Mouse (Mus musculus) neural tube, embryonic 14.5 days (tissue): Measurements from ENCODE around the gene C2cd2. TPM values are rescaled to one million over a fixed set of nuclear protein-coding genes. Genes with fewer than 3 reads are reported as not detected.

ENCODE experiments used
- ATAC-seq: fragments of 200-750 bp; cut with Nextera tagmentation; 2 replicates; pipeline ENCODE4 v1.8.0; 2017; ENCODE audit warnings: low read depth, mild to moderate bottlenecking, moderate TSS enrichment, moderate library complexity
- H3K27ac ChIP-seq: fragments of 300-500 bp; sonication (generic); 2 replicates; pipeline ENCODE4 v1.5.1; 2014; ENCODE audit warnings: low read depth, mild to moderate bottlenecking, control low read depth, low read length, moderate library complexity, mixed read lengths
- H3K27me3 ChIP-seq: fragments of 300-500 bp; sonication (generic); 2 replicates; pipeline ENCODE4 v1.6.1; 2014; ENCODE audit warnings: low read length; ENCODE audit not compliant: control insufficient read depth, insufficient read depth
- H3K36me3 ChIP-seq: fragments of 300-500 bp; sonication (generic); 2 replicates; pipeline ENCODE4 v1.6.1; 2014; ENCODE audit warnings: low read length, mixed read lengths; ENCODE audit not compliant: control insufficient read depth, insufficient read depth
- H3K4me1 ChIP-seq: fragments of 300-500 bp; sonication (generic); 2 replicates; pipeline ENCODE4 v1.6.1; 2014; ENCODE audit warnings: low read length; ENCODE audit not compliant: control insufficient read depth, insufficient read depth
- H3K4me2 ChIP-seq: fragments of 300-500 bp; sonication (generic); 2 replicates; pipeline ENCODE4 v1.6.1; 2014; ENCODE audit warnings: mild to moderate bottlenecking, low read depth, low read length, control low read depth
- H3K4me3 ChIP-seq: fragments of 300-500 bp; sonication (generic); 2 replicates; pipeline ENCODE4 v1.5.1; 2014; ENCODE audit warnings: low read depth, low read length, control low read depth, mixed read lengths
- H3K9ac ChIP-seq: fragments of 300-500 bp; sonication (generic); replicated peaks from 2 replicates; pipeline ENCODE4 v1.6.1; 2014; ENCODE audit warnings: low read depth, mild to moderate bottlenecking, control low read depth, low read length, mixed read lengths
- H3K9me3 ChIP-seq: fragments of 300-500 bp; sonication (generic); 2 replicates; pipeline ENCODE4 v1.6.1; 2016; ENCODE audit warnings: low read length; ENCODE audit not compliant: control insufficient read depth
- WGBS: fragments of 180-500 bp; shearing (Covaris S2); extraction: QIAGEN DNeasy Blood & Tissue Kit; methylation state at CpG from one replicate; pipeline ENCODE4 v1.1.7; 2014; 5-methylcytosine and 5-hydroxymethylcytosine counted together
- polyA plus RNA-seq: library from polyadenylated mRNA; unstranded; fragments of >200 nt; fragmentation: Nextera tagmentation; extraction: Ambion mirVana; gene quantifications from 2 replicates; pipeline ENCODE4 v1.2.1, GENCODE M21; 2014

The C2cd2 gene
- polyA plus RNA-seq, 1 experiment from 2014 or later = 15.0 TPM

DNA sequence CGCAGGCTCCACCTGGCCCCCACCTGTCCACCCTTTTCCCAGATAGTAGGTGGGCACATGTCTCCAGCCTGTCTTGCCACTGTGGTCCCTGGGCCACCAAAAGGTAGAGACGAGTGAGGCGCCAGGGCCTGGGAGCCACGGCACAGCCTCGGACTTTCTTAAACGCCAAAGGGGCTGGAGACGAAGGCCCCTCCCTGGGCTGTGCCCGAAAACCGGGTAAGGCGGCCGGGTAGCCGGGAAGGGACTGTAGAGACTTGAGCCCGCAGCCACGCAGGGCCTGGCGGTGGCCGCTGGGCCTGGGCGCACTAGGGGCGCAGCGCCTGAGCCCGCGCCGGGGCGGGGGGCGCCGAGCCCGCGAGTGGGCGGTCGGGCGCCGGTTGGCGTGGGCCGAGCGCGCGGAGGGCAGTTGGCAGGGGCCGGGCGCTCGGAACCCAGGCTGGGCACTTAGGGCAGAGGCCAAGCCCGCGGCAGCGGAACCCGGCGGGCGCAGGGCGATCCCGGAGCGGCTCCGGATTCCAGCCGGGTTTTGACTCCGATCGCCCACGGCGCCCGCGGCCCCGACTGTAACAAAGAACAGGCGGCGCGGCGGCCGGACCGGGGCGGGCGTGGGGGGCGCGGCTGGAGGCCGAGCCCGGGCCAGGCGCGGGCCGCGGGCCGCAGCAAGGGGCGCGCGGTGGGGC lies 111.2 kb downstream of the C2cd2 start:
- Histone ChIP-seq H3K4me2 (peak overlapping the region; percentile 63), H3K36me3 (no peaks in the 10 kb centered on the region), H3K9me3 (no peaks in the 10 kb centered on the region), H3K4me1 (peaks cover 6% of the 10 kb centered on the region; the same call in 1 of the 2 replicates), H3K27ac (peak overlapping the region; percentile 99), H3K4me3 (peak overlapping the region; percentile 48), H3K27me3 (no peaks in the 10 kb centered on the region), H3K9ac (peak overlapping the region; percentile 74)
- ATAC-seq = peak; percentile 92
- under 1% methylated on average over 45 of the region's 77 CpGs for WGBS

DNA sequence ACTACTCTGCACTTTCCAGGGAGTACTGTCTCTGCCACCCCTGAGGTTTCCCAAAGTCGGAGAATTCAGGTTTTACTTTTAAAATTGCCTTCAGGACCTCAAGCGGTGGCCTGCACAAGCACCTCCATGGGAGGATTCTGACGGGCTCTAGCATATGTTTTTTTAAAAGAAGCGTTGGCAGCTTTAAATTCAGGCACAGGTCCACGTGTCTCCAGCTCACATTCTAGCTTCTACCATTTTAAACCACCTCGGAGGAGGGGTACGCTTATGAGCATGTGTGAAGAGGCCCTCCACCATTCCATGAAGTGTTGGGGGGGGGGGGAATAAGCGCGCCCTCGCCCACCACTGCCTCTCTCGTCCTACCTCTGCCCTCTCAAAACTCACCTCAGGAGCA lies 111.7 kb downstream of the C2cd2 start:
- H3K4me2 ChIP-seq = peak overlapping the region; percentile 63
- no peaks in the 10 kb centered on the region for H3K9me3 ChIP-seq
- peak overlapping the region; percentile 48 for H3K4me3 ChIP-seq

DNA sequence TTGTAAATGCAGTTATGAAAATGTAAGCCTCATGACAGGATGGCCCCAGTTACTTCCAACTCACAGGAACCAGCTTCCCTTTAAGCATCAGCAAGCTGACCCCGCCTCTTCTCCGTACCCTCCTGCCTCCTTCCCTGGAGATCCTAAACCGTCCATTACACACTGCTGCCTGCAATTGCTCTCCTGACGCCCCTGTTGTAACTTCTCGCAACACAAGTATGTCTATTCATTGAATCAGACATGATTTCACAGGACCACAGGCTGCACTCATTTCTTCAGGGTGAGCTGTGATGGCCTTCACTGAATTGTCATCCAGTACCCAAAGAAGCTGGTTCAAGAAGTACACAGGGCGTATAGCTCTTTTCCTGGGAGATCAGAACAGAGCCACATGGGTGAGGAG lies 113.6 kb downstream of the C2cd2 start:
- no peak overlapping the region for H3K9ac ChIP-seq
- no peak overlapping the region for H3K4me2 ChIP-seq
- 72% methylated on average over 6 of the region's 6 CpGs for WGBS
- H3K4me3 ChIP-seq = no peak overlapping the region
- no peak overlapping the region for H3K27ac ChIP-seq
- H3K4me1 ChIP-seq = peaks cover 6% of the 10 kb centered on the region; the same call in 1 of the 2 replicates
- no peaks in the 10 kb centered on the region for H3K9me3 ChIP-seq
- no peak for ATAC-seq
- H3K36me3 ChIP-seq = no peaks in the 10 kb centered on the region
- H3K27me3 ChIP-seq = no peaks in the 10 kb centered on the region

More for the DNA sequence above, 111.7 kb downstream of the C2cd2 start:
- peak; percentile 61 for ATAC-seq
- peaks cover 6% of the 10 kb centered on the region; the same call in 1 of the 2 replicates for H3K4me1 ChIP-seq
- peak overlapping the region; percentile 74 for H3K9ac ChIP-seq
- peak overlapping the region; percentile 99 for H3K27ac ChIP-seq
- 1% methylated on average over 11 of the region's 11 CpGs for WGBS
- no peaks in the 10 kb centered on the region for H3K36me3 ChIP-seq
- no peaks in the 10 kb centered on the region for H3K27me3 ChIP-seq

DNA sequence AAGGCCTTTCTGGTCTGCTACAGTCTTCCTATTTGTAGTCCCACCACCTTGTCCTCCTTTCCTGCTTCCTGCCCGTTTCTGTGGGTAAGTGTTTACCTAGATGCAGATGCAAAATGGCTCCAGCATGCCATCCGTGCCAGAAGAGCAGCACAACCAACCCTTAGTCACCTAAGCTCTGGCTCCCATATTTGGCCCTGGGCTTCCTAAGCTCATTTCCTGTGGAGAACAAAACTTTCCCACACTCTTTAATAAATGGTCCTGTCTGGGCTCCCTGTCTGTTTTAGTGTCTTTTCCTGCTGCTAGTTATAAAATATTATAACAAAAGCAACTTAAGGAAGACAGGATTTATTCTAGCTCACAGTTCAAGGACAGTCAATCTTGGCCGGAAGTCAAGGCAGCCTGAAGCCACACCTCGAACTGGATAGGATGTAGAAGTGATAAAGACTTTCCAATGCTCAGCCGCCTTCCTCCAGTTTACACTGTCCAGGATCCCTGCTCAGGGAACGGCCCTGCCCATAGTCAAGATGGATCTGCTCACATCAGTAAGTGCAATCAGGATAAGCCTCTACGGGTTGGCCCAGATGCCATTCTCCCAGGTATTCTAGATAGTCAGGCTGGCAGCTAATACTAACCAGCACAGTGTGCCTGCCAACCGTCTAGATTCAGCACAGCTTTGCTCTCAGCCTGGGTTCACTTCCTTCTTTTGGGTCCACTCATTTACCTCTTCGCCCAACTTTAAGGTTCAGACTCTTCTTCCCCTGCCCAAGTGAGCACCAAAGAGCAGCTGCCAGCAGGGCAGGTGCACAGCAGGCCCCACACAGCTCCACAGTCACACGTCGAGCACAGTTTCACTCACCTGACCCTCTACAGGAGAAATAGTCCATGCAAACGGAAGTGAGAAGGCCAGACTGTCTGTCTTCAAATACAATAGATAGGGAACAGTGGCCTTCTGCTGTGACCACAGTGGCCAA lies 117.1 kb downstream of the C2cd2 start:
- no peak overlapping the region for H3K9ac ChIP-seq
- H3K27ac ChIP-seq = no peak overlapping the region
- no peak for ATAC-seq
- H3K4me2 ChIP-seq = no peak overlapping the region
- H3K36me3 ChIP-seq = no peaks in the 10 kb centered on the region
- peaks cover 4% of the 10 kb centered on the region; the same call in 1 of the 2 replicates for H3K4me1 ChIP-seq
- H3K4me3 ChIP-seq = no peak overlapping the region
- H3K27me3 ChIP-seq = no peaks in the 10 kb centered on the region
- no peaks in the 10 kb centered on the region for H3K9me3 ChIP-seq
- 85% methylated on average over 12 of the region's 12 CpGs for WGBS

DNA sequence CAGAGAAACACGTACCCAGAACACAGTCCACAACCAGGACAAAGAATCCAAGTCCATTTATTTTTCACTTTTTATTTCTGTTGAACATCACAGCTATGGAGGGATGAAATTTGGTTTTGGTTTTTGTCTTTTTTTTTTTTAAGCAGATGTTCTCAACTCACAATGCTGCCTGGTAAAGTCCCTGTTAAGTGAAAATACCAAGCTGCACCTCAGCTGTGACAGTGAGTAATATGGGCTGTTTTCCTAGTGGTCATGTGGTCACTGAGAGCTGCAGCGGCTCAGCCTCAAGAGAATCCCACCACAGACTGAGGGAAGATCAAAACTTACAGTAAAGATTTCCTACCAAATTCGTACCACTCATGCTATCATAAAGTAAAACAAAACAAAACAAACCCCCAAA lies 130.2 kb downstream of the C2cd2 start:
- Histone ChIP-seq H3K4me3 (no peak overlapping the region), H3K9ac (no peak overlapping the region), H3K27ac (no peak overlapping the region), H3K36me3 (peaks cover 36% of the 10 kb centered on the region), H3K27me3 (no peaks in the 10 kb centered on the region), H3K9me3 (no peaks in the 10 kb centered on the region), H3K4me1 (no peaks in the 10 kb centered on the region), H3K4me2 (no peak overlapping the region)
- WGBS = 93% methylated on average over 3 of the region's 3 CpGs
- ATAC-seq = no peak

DNA sequence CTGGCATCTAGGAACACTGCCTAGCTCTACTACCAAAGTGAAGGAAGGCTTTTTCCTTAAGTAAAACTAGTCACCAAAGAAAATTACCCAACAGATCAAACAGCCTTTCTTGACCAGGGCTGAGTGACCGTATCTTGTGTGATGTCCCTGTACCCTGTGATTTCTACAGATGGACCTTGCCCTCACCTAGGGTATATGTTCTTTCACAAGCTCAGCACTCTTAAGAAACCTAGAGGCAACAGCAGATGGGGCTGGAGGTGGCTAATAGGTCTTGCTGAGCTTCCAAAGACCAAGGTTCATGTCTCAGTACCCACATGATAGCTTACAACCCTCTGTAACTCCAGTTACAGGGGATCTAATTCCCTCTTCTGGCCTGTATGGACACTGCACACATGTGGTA lies 134.2 kb downstream of the C2cd2 start:
- no peak overlapping the region for H3K4me2 ChIP-seq
- H3K4me1 ChIP-seq = no peaks in the 10 kb centered on the region
- no peak for ATAC-seq
- no peak overlapping the region for H3K9ac ChIP-seq
- WGBS = 100% methylated on average over 1 of the region's 1 CpGs
- no peaks in the 10 kb centered on the region for H3K27me3 ChIP-seq
- peaks cover 20% of the 10 kb centered on the region for H3K36me3 ChIP-seq
- no peak overlapping the region for H3K27ac ChIP-seq
- H3K9me3 ChIP-seq = no peaks in the 10 kb centered on the region
- H3K4me3 ChIP-seq = no peak overlapping the region

DNA sequence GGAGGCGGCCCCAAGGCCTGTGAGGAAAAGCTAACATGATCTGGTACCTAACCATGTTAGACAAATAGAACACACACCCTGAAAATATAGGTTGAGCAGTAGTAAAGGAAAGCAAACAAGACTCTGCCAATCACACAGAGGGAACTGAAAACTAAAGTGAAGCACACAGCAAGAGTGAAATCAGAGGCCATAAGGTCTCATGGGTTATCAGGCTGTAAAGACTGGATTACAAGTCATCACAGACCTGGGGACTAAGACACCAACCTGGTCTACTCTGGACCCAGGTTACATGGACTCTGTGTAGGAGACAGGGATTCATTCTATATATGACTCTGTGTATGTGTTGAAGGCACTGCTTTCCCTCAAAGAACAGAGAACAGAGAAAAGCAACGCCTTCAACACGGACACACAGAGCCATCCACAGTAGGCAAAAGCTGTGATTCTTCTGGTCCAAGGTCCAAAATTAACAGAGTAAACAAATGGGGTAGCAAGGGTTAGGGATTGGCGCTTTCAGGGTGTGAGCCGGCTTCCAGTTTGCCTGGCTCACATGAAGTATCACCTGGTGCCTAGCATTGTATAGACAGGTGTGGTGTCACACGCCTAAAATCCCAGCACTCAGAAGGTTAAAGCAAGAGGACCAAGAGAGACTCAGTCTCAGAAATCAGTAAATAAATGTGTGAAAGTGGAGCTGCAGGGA lies 138.9 kb downstream of the C2cd2 start:
- Histone ChIP-seq H3K4me2 (no peak overlapping the region), H3K4me3 (no peak overlapping the region), H3K36me3 (peaks cover 25% of the 10 kb centered on the region), H3K9me3 (no peaks in the 10 kb centered on the region), H3K9ac (no peak overlapping the region), H3K4me1 (no peaks in the 10 kb centered on the region), H3K27ac (no peak overlapping the region), H3K27me3 (no peaks in the 10 kb centered on the region)
- ATAC-seq = no peak
- WGBS = 94% methylated on average over 6 of the region's 6 CpGs

DNA sequence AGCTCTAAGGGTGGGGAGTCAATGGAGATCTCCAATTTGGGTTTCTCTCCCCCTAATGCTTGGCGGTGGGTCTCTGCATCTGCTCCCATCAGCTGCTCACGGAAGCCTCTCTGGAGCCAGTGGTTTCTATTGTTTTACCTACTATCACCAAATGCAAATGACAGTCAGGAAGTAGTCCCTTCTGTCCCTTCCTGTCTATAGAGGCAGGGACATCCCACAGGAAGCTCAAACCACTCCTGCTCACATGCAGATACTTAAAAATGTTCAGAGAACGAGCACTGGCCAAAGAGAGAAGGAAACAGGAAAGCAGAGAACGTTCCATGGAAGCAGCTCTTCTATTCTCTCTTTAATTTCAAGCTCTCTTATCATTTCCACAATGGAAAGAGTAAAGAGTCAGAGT lies 142.9 kb downstream of the C2cd2 start:
- no peak overlapping the region for H3K4me3 ChIP-seq
- H3K9me3 ChIP-seq = no peaks in the 10 kb centered on the region
- no peak overlapping the region for H3K9ac ChIP-seq
- peaks cover 48% of the 10 kb centered on the region for H3K36me3 ChIP-seq
- no peaks in the 10 kb centered on the region for H3K4me1 ChIP-seq
- H3K27ac ChIP-seq = no peak overlapping the region
- no peaks in the 10 kb centered on the region for H3K27me3 ChIP-seq
- H3K4me2 ChIP-seq = no peak overlapping the region
- ATAC-seq = no peak
- WGBS = 89% methylated on average over 4 of the region's 4 CpGs
